Mouse (Mus musculus) testis, adult 2 months (tissue): ENCODE data around the gene Bmp7.

Experiments used
- CTCF ChIP-seq: fragments of 200-500 bp; IDR thresholded peaks from 2 replicates; pipeline ENCODE4 v1.5.1; 2012; ENCODE audit warnings: low read depth, mild to moderate bottlenecking, inconsistent platforms, low read length, moderate library complexity; ENCODE audit not compliant: control insufficient read depth, insufficient read depth, insufficient replicate concordance
- POLR2A ChIP-seq: fragments of 200-500 bp; IDR thresholded peaks from 2 replicates; pipeline ENCODE4 v1.6.1; 2012; ENCODE audit warnings: low read depth, mild to moderate bottlenecking, inconsistent platforms, low read length, moderate library complexity; ENCODE audit not compliant: control insufficient read depth

DNA sequence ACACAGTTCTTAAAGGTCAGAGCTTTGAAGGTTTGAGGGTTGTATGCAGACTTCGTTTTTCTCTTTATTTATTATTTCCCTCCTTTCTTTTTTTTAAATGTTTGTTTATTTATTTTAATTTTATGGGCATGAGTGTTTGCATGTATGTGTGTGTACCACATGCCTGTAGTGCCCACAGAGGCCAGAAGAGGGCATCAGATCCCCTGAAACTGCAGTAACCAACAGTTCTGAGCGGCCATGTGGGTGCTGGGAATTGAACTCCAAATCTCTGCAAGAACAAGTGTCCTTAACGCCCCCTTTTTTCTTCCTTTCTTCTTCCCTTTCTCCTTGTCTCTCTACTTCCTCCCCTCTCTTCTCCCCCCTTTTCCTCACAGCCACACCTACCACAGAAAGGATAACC, 20.2 kb upstream of the Bmp7 start:
- TF ChIP-seq CTCF (0 out of 2 replicates have a peak, but pooled peaks have one; percentile 13), POLR2A (no peak)
